Mouse (Mus musculus) naive thymus-derived CD4-positive, alpha-beta T cell, adult 5 months (primary cell): ENCODE results near the gene Dlx5. TPM values are rescaled to one million over a fixed set of nuclear protein-coding genes. Genes with fewer than 3 reads are reported as not detected.

Source experiments
- polyA plus RNA-seq: library from polyadenylated mRNA; unstranded; fragments of 100-300 nt; shearing (Covaris generic); gene quantifications from one replicate; pipeline ENCODE4 v1.2.1, GENCODE M21; 2017

Dlx5 gene
- not detected for polyA plus RNA-seq

DNA sequence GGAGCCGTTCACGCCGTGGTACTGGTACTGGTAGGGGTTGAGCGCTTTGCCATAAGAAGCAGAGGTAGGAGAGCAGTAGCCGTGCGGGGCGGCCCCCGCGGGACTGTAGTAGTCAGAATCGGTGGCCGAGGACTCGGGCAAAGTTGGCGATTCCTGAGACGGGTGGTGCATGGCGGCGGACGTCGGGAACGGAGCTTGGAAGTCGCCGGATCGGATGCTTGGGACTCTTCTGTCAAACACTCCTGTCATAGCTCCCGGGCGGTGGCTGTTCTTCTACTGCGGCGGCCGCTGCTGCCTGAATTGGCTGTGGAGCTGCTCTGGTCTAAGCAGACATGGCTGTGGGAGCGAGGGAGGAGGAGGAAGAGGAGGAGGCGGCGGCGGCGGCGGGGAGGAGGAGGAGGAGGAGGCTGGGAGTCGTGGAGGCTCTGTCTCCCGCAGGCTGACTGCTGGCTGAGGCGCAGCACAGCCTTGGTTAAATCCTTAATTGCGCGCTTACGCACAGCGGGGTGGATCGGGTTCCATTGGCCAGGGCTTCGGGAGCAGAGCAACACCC is at the start of gene Dlx5:
Dlx5 (minus strand) TSS at position 448 of the 553 bp plus-strand sequence.

DNA sequence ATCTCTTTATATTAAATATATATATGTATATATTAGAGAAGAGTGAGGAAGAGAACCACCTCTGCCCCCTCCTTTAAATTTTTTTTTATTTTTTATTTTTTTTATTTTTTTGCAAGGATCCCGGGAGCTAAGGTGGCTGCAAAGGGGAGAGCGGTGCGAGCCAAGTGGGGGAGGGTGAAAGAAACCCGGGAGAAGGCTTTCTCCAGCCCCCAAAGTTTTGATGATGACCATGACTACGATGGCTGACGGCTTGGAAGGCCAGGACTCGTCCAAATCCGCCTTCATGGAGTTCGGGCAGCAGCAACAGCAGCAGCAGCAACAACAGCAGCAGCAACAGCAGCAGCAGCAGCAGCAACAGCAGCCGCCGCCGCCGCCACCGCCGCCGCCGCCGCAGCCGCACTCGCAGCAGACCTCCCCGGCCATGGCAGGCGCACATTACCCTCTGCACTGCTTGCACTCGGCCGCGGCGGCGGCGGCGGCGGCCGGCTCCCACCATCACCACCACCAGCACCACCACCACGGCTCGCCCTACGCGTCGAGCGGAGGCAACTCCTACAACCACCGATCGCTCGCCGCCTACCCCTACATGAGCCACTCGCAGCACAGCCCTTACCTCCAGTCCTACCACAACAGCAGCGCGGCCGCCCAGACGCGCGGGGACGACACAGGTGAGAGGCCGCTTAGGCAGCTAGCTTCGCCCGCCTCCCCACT is 18.6 kb downstream of the Dlx5 start, which contains the start of gene Dlx6:
Dlx6 (plus strand) TSS at position 175 of the 711 bp plus-strand sequence.

Other genes starting within 250 kb of the Dlx5 start
- gene Dlx6, start 18.8 kb downstream of the Dlx5 start, polyA plus RNA-seq: not detected
- 1.8 TPM for gene Sdhaf3, start 73.9 kb upstream of the Dlx5 start, polyA plus RNA-seq